Mouse (Mus musculus) ES-CJ7 (cell line): ENCODE results near the gene Traf4.

Source experiments
- DNase-seq: peaks from one replicate; pipeline ENCODE4 v3.0.0; 2011; ENCODE audit warnings: low read depth, low spot score

Gene Traf4

GRCm38 (mm10) chr11:78167257-78167959, 2.0 kb upstream of the Traf4 start:
- no peak for DNase-seq

- no peak for DNase-seq
Measured at GRCm38 (mm10) chr11:78166640-78167039, 1.3 kb upstream of the Traf4 start.

- DNase-seq, result no peak
Measured at GRCm38 (mm10) chr11:78166161-78166560, 772 bp upstream of the Traf4 start.

- DNase-seq, result no peak
Measured at GRCm38 (mm10) chr11:78165761-78166109, 346 bp upstream of the Traf4 start.

GRCm38 (mm10) chr11:78164604-78164923, 825 bp downstream of the Traf4 start:
- DNase-seq, result no peak

- peak; percentile 94 for DNase-seq
Measured at GRCm38 (mm10) chr11:78163681-78164603, 1.4 kb downstream of the Traf4 start.

GRCm38 (mm10) chr11:78163045-78163444, 2.3 kb downstream of the Traf4 start:
- no peak for DNase-seq

GRCm38 (mm10) chr11:78162504-78162903, 2.9 kb downstream of the Traf4 start:
- DNase-seq, result no peak

- no peak for DNase-seq
Measured at GRCm38 (mm10) chr11:78161968-78162367, 3.4 kb downstream of the Traf4 start.

- no peak for DNase-seq
Measured at GRCm38 (mm10) chr11:78161169-78161568, 4.2 kb downstream of the Traf4 start.

- DNase-seq, result no peak
Measured at GRCm38 (mm10) chr11:78160675-78161074, 4.7 kb downstream of the Traf4 start.

GRCm38 (mm10) chr11:78160171-78160570, 5.2 kb downstream of the Traf4 start:
- DNase-seq, result no peak

GRCm38 (mm10) chr11:78159557-78159956, 5.8 kb downstream of the Traf4 start:
- no peak for DNase-seq

- DNase-seq, result peak; percentile 95
Measured at GRCm38 (mm10) chr11:78159096-78159495, 6.3 kb downstream of the Traf4 start.

GRCm38 (mm10) chr11:78156156-78156699, 9.2 kb downstream of the Traf4 start:
- DNase-seq, result no peak

- no peak for DNase-seq
Measured at GRCm38 (mm10) chr11:78155674-78156073, 9.7 kb downstream of the Traf4 start.

- DNase-seq, result no peak
Measured at GRCm38 (mm10) chr11:78153778-78154177, 11.6 kb downstream of the Traf4 start.

- DNase-seq, result no peak
Measured at GRCm38 (mm10) chr11:78152299-78153231, 12.8 kb downstream of the Traf4 start.

- DNase-seq, result peak; percentile 64
Measured at GRCm38 (mm10) chr11:78151161-78151560, 14.2 kb downstream of the Traf4 start.

- no peak for DNase-seq
Measured at GRCm38 (mm10) chr11:78146707-78147543, 18.5 kb downstream of the Traf4 start.

- no peak for DNase-seq
Measured at GRCm38 (mm10) chr11:78146168-78146567, 19.2 kb downstream of the Traf4 start.
